Mouse (Mus musculus): ENCODE results near the gene Qk. TPM values are rescaled to one million over a fixed set of nuclear protein-coding genes. Genes with fewer than 3 reads are reported as not detected.

Gene Qk
- polyA plus RNA-seq, 1 experiment = 43.2 TPM

DNA sequence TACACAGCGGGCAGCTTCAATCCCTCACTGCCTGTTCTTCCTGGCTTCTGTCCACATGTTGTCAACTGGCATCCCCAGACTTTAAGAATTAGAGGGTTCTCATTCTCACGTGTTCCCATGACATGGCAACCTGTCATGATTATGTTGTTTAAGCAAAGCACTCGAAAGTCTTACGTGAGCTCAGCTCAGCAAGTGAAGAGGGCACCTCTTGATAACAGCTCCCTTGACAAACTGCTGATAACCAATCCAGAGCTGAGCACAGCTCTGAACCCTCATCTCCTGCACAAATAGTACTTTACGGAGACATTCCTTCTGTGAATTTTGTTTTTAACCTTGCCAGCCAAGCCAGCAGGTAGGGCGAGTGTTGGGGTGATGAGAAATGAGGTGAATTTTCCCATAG lies 159.2 kb downstream of the Qk start:
- Histone ChIP-seq H3K4me3 (ENCODE audit: insufficient read depth, poor library complexity, severe bottlenecking) (no peak overlapping the region), H3K36me3 (ENCODE audit: control insufficient read depth, insufficient read depth) (no peaks in the 10 kb centered on the region), H3K27me3 (ENCODE audit: control insufficient read depth, insufficient read depth, insufficient read length) (no peaks in the 10 kb centered on the region), H3K79me2 (ENCODE audit: control insufficient read depth, insufficient read depth) (no peaks in the 10 kb centered on the region), H3ac (ENCODE audit: control insufficient read depth, insufficient read length, low read depth) (no peak overlapping the region), H3K79me3 (ENCODE audit: low read depth) (no peaks in the 10 kb centered on the region)
- TF ChIP-seq USF1 (IDR thresholded peaks at IDR 0.05; ENCODE audit: low read depth) (no peak), MYOG (IDR thresholded peaks at IDR 0.05; ENCODE audit: control insufficient read depth, extremely low read depth, insufficient read length) (no peak)

DNA sequence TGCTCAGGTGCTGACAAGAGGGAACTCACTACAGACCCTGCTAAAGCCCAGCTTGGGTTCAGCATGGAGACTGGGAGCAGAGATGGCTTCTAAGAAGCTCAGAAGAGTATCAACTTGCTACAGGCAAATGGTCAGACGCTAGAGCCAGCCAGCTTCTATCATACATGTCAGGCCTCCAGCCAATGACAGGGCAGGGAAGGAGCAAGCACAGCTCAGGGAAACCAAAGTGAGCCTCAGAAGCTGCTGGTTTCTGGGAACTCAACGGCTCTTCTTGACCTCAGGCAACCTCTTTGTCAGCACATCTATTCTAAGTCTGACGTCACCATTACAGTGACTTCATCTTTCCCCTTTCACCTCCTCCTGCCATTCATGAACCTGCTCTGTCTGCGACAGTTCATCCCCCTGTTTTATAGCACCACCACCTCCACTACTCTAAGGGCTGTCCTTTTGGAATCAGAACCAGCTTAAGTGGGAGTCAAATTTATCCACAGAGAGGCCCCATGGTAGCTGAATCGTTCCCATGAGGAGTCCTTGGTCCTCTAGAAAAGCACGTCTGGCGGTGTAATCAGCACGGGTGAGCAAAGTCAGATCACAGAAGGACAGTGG lies 166.7 kb downstream of the Qk start:
- no peaks in the 10 kb centered on the region for H3K27me3 ChIP-seq (ENCODE audit: control insufficient read depth, insufficient read depth, insufficient read length)
- H3K79me3 ChIP-seq (ENCODE audit: low read depth) = no peaks in the 10 kb centered on the region
- no peak overlapping the region for H3ac ChIP-seq (ENCODE audit: control insufficient read depth, insufficient read length, low read depth)
- TF ChIP-seq MYOD1 (IDR thresholded peaks at IDR 0.05; ENCODE audit: control insufficient read depth, insufficient read length, low read depth) = no peak
- no peak for TF ChIP-seq FOSL1 (IDR thresholded peaks at IDR 0.05; ENCODE audit: insufficient read depth, low read length, poor library complexity, severe bottlenecking)
- no peak for TF ChIP-seq USF1 (IDR thresholded peaks at IDR 0.05; ENCODE audit: low read depth)
- no peak for TF ChIP-seq MYOG (IDR thresholded peaks at IDR 0.05; ENCODE audit: control insufficient read depth, extremely low read depth, insufficient read length)
- TF ChIP-seq MAX (IDR thresholded peaks at IDR 0.05) = no peak
- TF ChIP-seq CTCF (IDR thresholded peaks at IDR 0.05; ENCODE audit: control insufficient read depth, insufficient read depth, insufficient read length) = no peak
- no peak for TF ChIP-seq CEBPB (IDR thresholded peaks at IDR 0.05; ENCODE audit: low read depth)
- H3K36me3 ChIP-seq (ENCODE audit: control insufficient read depth, insufficient read depth) = no peaks in the 10 kb centered on the region
- H3K4me3 ChIP-seq (ENCODE audit: insufficient read depth, poor library complexity, severe bottlenecking) = no peak overlapping the region
- H3K79me2 ChIP-seq (ENCODE audit: control insufficient read depth, insufficient read depth) = no peaks in the 10 kb centered on the region
